Mouse (Mus musculus) kidney, adult 2 months (tissue): ENCODE data around the gene Sbf1. TPM values are rescaled to one million over a fixed set of nuclear protein-coding genes. Genes with fewer than 3 reads are reported as not detected.
A peak's percentile ranks its signal among the peaks of the same experiment; 100 is the strongest.

ENCODE experiments used
- DNase-seq: peaks from one replicate; pipeline ENCODE4 v3.0.0; 2021
- H3K27ac ChIP-seq: fragments of 200-500 bp; 2 replicates; pipeline ENCODE4 v1.5.1; 2012; ENCODE audit warnings: low read depth, low read length, control low read depth, inconsistent platforms; ENCODE audit not compliant: insufficient read depth
- H3K27me3 ChIP-seq: fragments of 200-500 bp; replicated peaks from 2 replicates; pipeline ENCODE4 v1.6.1; 2012; ENCODE audit warnings: mild to moderate bottlenecking, moderate library complexity, low read length, inconsistent platforms; ENCODE audit not compliant: control insufficient read depth, insufficient read depth
- H3K36me3 ChIP-seq: fragments of 200-500 bp; 2 replicates; pipeline ENCODE4 v1.6.1; 2012; ENCODE audit warnings: mild to moderate bottlenecking, moderate library complexity, low read length, inconsistent platforms; ENCODE audit not compliant: control insufficient read depth, insufficient read depth
- H3K4me1 ChIP-seq: fragments of 200-500 bp; 2 replicates; pipeline ENCODE4 v1.6.1; 2011; ENCODE audit warnings: low read length; ENCODE audit not compliant: control insufficient read depth, insufficient read depth
- H3K4me3 ChIP-seq: fragments of 200-500 bp; 2 replicates; pipeline ENCODE4 v1.5.1; 2011; ENCODE audit warnings: mild to moderate bottlenecking, low read depth, low read length, control low read depth; ENCODE audit not compliant: insufficient read depth
- CTCF ChIP-seq: fragments of 200-500 bp; conservative IDR thresholded peaks from 2 replicates; pipeline ENCODE4 v1.5.1; 2011; ENCODE audit warnings: low read depth, mild to moderate bottlenecking, control low read depth, low read length, moderate library complexity, mixed read lengths; ENCODE audit not compliant: insufficient read depth, insufficient read length
- POLR2A ChIP-seq: fragments of 200-500 bp; IDR thresholded peaks from one replicate; pipeline ENCODE4 v1.6.1; 2011; ENCODE audit warnings: low read depth, low read length, control low read depth
- WGBS: fragments of 180-500 bp; shearing (Covaris S2); methylation state at CpG from one replicate; pipeline ENCODE4 v1.1.7; 2018; 5-methylcytosine and 5-hydroxymethylcytosine counted together
- polyA plus RNA-seq: library from polyadenylated mRNA; depleted of rRNA; stranded (reverse); fragments of >200 nt; gene quantifications from 2 replicates; pipeline ENCODE4 v1.2.3, GENCODE M21; 2012; rRNA removed

Gene Sbf1
- 174 and 184 TPM in 2 replicates for polyA plus RNA-seq

GRCm38 (mm10) chr15:89315190-89315731 is at the start of gene Sbf1:
Gene Sbf1, minus strand, starts transcription at chr15:89315311.
- Histone ChIP-seq H3K4me3 (peak within 1 kb of the TSS; percentile 97), H3K4me1 (peaks cover 31% of the 10 kb centered on the region), H3K36me3 (no peaks in the 10 kb centered on the region), H3K27me3 (no peaks in the 10 kb centered on the region), H3K27ac (peak within 1 kb of the TSS; percentile 70)
- TF ChIP-seq POLR2A = peak; percentile 14
- no peak for TF ChIP-seq CTCF
- WGBS = under 1% methylated on average over 37 of the region's 37 CpGs
- DNase-seq = peak; percentile 99

- H3K4me3 ChIP-seq = no peak overlapping the region
- TF ChIP-seq POLR2A = no peak
- TF ChIP-seq CTCF = no peak
- H3K27ac ChIP-seq = no peak overlapping the region
- WGBS = 86% methylated on average over 7 of the region's 7 CpGs
- H3K36me3 ChIP-seq = no peaks in the 10 kb centered on the region
- no peak for DNase-seq
- H3K4me1 ChIP-seq = no peaks in the 10 kb centered on the region
- no peaks in the 10 kb centered on the region for H3K27me3 ChIP-seq
Observed at GRCm38 (mm10) chr15:89363051-89363450, 47.9 kb upstream of the Sbf1 start.

- TF ChIP-seq CTCF = no peak
- no peak for TF ChIP-seq POLR2A
- no peak for DNase-seq
- no peak overlapping the region for H3K27ac ChIP-seq
- no peaks in the 10 kb centered on the region for H3K36me3 ChIP-seq
- H3K27me3 ChIP-seq = no peaks in the 10 kb centered on the region
- 81% methylated on average over 3 of the region's 3 CpGs for WGBS
- H3K4me1 ChIP-seq = peaks cover 7% of the 10 kb centered on the region; the same call in 1 of the 2 replicates
- no peak overlapping the region for H3K4me3 ChIP-seq
Observed at GRCm38 (mm10) chr15:89358784-89359183, 43.7 kb upstream of the Sbf1 start.

- peak; percentile 75 for DNase-seq
- WGBS = 0% methylated on average over 15 of the region's 15 CpGs
- H3K4me1 ChIP-seq = peaks cover 7% of the 10 kb centered on the region; the same call in 1 of the 2 replicates
- TF ChIP-seq CTCF (no peak), POLR2A (no peak)
- peak overlapping the region; percentile 82; the same call in 1 of the 2 replicates for H3K27ac ChIP-seq
- no peaks in the 10 kb centered on the region for H3K27me3 ChIP-seq
- H3K4me3 ChIP-seq = peak overlapping the region; percentile 97
- H3K36me3 ChIP-seq = peaks cover 3% of the 10 kb centered on the region; the same call in 1 of the 2 replicates
Observed at GRCm38 (mm10) chr15:89356372-89356771, 41.3 kb upstream of the Sbf1 start.

GRCm38 (mm10) chr15:89355241-89356187 is 40.4 kb upstream of the Sbf1 start, which contains the start of the genes Lmf2 and Ncaph2:
Gene Lmf2, minus strand, starts transcription at chr15:89355659.
Gene Ncaph2, plus strand, starts transcription at chr15:89355719.
- TF ChIP-seq CTCF = no peak
- TF ChIP-seq POLR2A = peak; percentile 14

GRCm38 (mm10) chr15:89354455-89354854 is 39.3 kb upstream of the Sbf1 start:
- TF ChIP-seq POLR2A (no peak), CTCF (no peak)
- Histone ChIP-seq H3K27ac (no peak overlapping the region), H3K27me3 (no peaks in the 10 kb centered on the region), H3K36me3 (peaks cover 3% of the 10 kb centered on the region; the same call in 1 of the 2 replicates), H3K4me3 (peak overlapping the region; percentile 52; the same call in 1 of the 2 replicates), H3K4me1 (peaks cover 7% of the 10 kb centered on the region; the same call in 1 of the 2 replicates)
- 42% methylated on average over 7 of the region's 7 CpGs for WGBS
- no peak for DNase-seq

More at GRCm38 (mm10) chr15:89355241-89356187, 40.4 kb upstream of the Sbf1 start, which contains the start of the genes Lmf2 and Ncaph2:
- H3K4me3 ChIP-seq = peak within 1 kb of the TSS; percentile 97
- peaks cover 3% of the 10 kb centered on the region; the same call in 1 of the 2 replicates for H3K36me3 ChIP-seq
- WGBS = under 1% methylated on average over 64 of the region's 64 CpGs
- peak within 1 kb of the TSS; percentile 82 for H3K27ac ChIP-seq
- H3K4me1 ChIP-seq = peaks cover 7% of the 10 kb centered on the region; the same call in 1 of the 2 replicates
- no peaks in the 10 kb centered on the region for H3K27me3 ChIP-seq
- DNase-seq = peak; percentile 97
